Mouse (Mus musculus) left cerebral cortex, adult 11 months (tissue): ENCODE measurements at regions not wholly inside any gene's neighbourhood (a gene's known extent, or its start where the extent isn't known, plus 50 kb on each side); places are given as distances from the start of the nearest gene placed in this dataset.

Source experiments
- DNase-seq: peaks from one replicate; pipeline ENCODE4 v3.0.0; 2022; ENCODE audit warnings: low spot score

DNA sequence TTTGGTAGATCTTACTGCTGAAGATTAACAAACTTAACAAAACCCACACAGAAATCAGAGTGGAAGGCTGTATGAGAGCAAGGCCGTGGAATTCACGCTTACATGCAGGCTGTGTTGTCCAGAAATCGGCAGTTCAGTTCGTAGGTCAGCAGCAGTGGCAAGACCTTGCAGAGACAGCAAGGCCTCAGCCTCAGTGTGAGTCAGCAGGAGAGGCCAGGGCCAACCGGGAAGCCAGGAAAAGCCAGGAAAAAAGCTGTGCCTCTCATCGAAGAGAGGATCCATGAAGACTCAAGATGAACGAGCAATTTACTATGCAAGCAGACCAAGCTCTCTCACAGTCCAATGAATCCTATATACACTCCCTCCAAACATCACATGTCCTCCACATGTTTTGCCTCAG, 103.4 kb upstream of the 1700021F07Rik start:
- no peak for DNase-seq

DNA sequence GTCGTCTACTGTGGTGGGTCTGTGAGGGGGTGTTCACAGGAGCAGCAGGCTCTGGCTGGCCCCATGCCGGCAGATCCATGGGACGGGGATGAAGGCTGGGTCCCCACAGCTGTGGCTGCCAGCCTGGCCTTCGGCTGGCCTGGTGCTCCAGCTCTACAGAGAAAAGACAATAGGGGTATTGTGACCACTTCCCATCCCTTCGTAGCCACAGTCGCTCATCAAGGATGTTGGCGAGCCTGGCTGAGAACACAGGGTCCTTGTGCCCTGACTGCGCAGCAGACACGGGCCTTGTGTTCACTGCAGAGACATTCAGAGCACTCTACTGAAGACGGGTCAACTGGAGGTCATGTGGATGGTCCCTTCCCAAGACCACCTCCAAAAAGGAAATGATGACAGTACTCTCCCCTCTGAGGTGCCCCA, 102.4 kb upstream of the 1700021F07Rik start:
- DNase-seq: peak; percentile 31

- no peak for DNase-seq
These were observed 101.9 kb upstream of the 1700021F07Rik start for GRCm38 (mm10) chr2:173420481-173420880.

GRCm38 (mm10) chr2:173424875-173425274, 97.5 kb upstream of the 1700021F07Rik start:
- DNase-seq: no peak

DNA sequence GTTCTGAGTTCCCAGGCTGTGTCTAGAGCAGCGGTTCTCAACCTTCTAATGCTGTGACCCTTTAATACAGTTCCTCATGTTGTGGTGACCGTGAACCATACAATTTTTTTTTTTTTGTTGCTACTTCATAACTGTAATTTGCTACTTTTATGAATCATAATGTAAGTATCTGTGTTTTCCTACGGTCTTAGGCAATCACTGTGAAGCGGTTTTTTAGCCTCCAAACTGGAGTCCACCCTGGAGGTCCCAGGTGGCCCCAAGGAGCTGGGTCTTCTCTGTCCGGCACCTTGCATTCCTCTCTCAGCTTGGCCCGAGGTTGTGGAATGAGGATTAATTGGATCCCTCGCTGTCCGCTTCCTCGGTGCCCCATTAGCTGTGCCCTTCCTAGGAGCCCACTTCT, 96.6 kb upstream of the 1700021F07Rik start:
- no peak for DNase-seq

GRCm38 (mm10) chr2:173426191-173427065, 96.0 kb upstream of the 1700021F07Rik start:
- no peak for DNase-seq

GRCm38 (mm10) chr2:173427888-173428450, 94.4 kb upstream of the 1700021F07Rik start:
- no peak for DNase-seq

- no peak for DNase-seq
These were observed 90.5 kb upstream of the 1700021F07Rik start for GRCm38 (mm10) chr2:173431841-173432240.

GRCm38 (mm10) chr2:173432258-173432657, 90.1 kb upstream of the 1700021F07Rik start:
- DNase-seq: no peak

- DNase-seq: no peak
These were observed 89.3 kb upstream of the 1700021F07Rik start for GRCm38 (mm10) chr2:173432886-173433624.

DNA sequence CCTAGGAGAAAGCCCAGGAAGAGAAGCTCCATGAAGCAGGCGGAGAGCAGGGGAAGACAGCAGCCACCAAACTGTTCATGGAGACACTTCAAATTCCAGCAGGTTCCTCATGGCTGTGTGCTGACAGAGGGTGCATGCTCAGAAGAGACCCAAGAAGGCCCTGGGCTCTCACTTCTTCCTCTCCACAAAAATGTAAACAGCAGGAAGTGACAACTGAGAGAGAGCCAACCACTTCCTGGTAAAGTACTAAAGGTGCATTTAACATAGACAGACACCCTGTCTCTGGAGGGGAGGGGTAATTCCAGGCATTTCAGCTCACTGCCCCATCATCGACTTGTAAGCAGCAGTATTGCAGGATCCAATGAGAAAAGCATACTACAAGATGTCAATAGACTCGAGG, 85.8 kb upstream of the 1700021F07Rik start:
- no peak for DNase-seq

DNA sequence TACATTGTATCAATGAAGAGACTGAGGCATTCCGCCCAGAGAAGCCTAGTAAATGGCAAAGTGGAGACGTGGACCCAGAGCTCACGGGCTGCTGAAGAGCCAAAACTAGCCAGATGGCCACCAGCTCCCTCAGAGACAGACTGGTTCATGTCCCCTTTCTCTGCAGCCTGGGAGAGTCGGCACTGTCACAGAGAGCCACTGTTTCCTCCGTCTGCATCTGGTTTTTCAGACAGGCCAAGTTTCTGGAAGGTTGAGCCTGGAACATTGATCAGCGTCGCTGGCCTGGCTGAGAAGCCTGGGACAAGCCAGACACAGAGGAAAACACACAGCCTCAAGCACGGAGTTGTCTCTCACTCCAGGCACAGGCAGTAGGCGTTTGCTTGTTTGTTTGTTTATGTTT, 83.4 kb upstream of the 1700021F07Rik start:
- DNase-seq: no peak

GRCm38 (mm10) chr2:173442056-173442455, 80.3 kb upstream of the 1700021F07Rik start:
- DNase-seq: no peak

DNA sequence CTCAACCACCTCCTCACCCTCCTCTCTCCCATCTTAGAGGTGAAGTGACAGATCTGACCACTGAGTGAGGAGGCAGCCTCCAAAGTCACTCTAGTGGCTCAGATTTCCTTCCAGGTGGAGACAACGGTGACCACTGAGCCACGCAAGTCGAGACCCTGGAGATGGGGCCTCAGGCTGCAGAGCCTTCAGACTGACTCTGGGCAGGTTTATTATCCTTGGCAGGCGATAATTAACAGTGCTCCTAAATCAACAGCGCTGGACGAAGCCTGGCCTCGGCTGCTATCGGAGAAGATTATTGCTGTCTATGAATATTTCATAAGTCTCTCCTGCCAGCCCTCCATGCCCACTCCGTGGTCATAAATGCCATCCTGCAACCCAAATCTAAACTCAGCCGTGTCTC, 79.1 kb upstream of the 1700021F07Rik start:
- DNase-seq: no peak

DNA sequence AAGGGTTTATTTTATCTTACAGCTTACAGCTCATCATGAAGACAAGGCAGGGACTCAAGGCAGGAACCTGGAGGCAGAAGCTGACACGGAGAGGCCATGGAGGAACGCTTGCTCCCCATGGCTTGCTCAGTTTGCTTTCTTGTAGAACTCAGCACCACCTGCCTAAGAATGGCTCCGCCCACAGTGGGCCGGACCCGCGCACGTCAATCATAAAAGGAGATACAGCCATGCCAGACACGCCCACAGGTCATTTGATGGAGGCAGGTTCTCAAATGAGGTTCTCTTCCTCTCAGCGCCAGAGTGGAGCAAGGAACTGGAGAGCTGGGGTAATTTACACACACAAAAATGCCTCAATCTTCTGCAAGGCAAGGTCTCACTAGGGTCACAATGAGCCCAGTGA, 78.0 kb upstream of the 1700021F07Rik start:
- no peak for DNase-seq

DNA sequence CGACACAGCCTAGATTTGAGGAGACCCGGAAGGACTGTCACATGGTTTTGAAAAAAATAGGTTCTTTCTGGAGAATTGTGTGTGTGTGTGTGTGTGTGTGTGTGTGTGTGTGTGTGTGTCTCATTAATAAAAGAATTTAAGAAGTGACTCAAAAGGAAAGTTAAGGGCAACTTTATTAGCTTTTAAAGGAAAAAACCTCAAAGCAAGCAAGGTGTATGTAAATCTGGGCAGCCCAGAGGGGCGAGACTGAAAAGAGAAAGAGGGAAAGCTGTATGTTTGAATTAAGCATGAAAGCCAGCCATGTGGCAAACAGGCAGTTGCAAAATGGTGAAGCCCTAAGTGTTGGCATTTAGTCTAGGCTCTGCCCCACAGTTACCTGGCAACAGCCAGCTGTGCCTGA, 77.3 kb upstream of the 1700021F07Rik start:
- DNase-seq: no peak

DNA sequence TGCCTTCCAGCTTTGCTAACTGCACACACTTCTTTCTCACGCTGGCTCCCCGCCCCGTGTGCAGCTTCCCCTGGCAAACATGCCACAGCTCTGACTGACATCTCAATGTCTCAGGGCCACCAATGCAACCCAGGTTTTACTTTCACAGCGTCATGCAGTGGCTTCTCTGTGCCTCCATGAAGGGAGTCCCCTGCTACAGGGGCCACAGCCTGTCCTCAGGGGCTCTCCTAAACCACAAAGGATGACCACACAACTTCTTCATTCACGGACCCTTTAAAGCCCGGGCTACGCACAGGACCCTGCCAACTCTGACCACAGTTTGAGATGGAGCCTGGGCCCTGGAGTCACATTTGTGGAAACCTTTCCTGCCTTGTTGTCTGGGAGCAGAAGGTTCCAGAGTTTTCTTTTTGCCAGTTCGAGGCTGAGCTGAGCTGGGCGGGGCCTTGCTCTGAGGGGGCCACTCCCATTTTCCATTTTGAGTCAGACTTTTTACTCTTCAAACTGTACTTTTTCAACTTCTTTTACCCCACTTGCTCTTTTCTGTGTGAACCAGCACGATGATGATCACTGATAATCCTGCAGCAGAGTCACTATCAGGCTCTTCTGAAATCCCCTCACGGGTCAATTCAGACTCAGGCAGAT, 73.7 kb upstream of the 1700021F07Rik start:
- DNase-seq: no peak

GRCm38 (mm10) chr2:173449198-173449597, 73.2 kb upstream of the 1700021F07Rik start:
- DNase-seq: no peak

DNA sequence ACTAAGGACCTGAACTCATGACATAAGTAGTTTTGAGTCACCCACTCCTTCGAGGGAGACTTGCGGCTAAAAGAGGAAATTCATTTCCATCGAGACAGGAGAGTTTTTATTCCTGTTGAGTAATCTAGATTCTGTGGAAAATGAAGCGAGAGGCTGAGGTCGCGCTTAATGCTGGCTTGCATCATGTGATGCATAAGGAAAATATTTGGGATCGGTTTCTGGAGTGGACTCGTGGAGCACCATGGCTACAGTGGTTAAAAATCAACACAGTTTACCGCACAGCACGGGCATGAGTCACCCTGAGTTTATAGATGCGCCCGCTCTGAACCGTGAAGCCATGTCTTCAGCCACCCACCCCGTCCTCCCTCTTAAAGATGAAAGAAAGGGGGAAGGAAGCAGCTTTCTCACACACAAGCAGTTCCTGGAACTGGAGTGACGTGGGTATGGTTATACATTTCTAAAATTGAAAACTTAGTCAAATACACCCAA, 70.3 kb upstream of the 1700021F07Rik start:
- no peak for DNase-seq

GRCm38 (mm10) chr2:173452800-173453199, 69.6 kb upstream of the 1700021F07Rik start:
- DNase-seq: no peak

GRCm38 (mm10) chr2:173453569-173454405, 68.6 kb upstream of the 1700021F07Rik start:
- DNase-seq: no peak
